Mouse (Mus musculus) embryonic facial prominence, embryonic 13.5 days (tissue): ENCODE data around the gene Amz1. TPM values are rescaled to one million over a fixed set of nuclear protein-coding genes. Genes with fewer than 3 reads are reported as not detected.

Experiments used
- ATAC-seq: fragments of 200-750 bp; cut with Nextera tagmentation; 2 replicates; pipeline ENCODE4 v1.8.0; 2017; ENCODE audit warnings: low read depth; ENCODE audit not compliant: insufficient number of reproducible peaks, insufficient read depth, low FRiP score, low TSS enrichment
- H3K27ac ChIP-seq: fragments of 300-500 bp; sonication (generic); 2 replicates; pipeline ENCODE4 v1.5.1; 2015; ENCODE audit warnings: moderate library complexity, mild to moderate bottlenecking, inconsistent platforms
- H3K27me3 ChIP-seq: fragments of 300-500 bp; sonication (generic); 2 replicates; pipeline ENCODE4 v1.6.1; 2015; ENCODE audit warnings: mild to moderate bottlenecking, inconsistent platforms
- H3K36me3 ChIP-seq: fragments of 300-500 bp; sonication (generic); 2 replicates; pipeline ENCODE4 v1.6.1; 2015; ENCODE audit warnings: mild to moderate bottlenecking, inconsistent platforms
- H3K4me1 ChIP-seq: fragments of 300-500 bp; sonication (generic); 2 replicates; pipeline ENCODE4 v1.6.1; 2015; ENCODE audit warnings: inconsistent platforms
- H3K4me2 ChIP-seq: fragments of 300-500 bp; sonication (generic); 2 replicates; pipeline ENCODE4 v1.6.1; 2015; ENCODE audit warnings: moderate library complexity, mild to moderate bottlenecking, inconsistent platforms
- H3K4me3 ChIP-seq: fragments of 300-500 bp; sonication (generic); 2 replicates; pipeline ENCODE4 v1.5.1; 2015; ENCODE audit warnings: mild to moderate bottlenecking, inconsistent platforms
- H3K9ac ChIP-seq: fragments of 300-500 bp; sonication (generic); 2 replicates; pipeline ENCODE4 v1.6.1; 2015; ENCODE audit warnings: mild to moderate bottlenecking, inconsistent platforms
- H3K9me3 ChIP-seq: fragments of 300-500 bp; sonication (generic); 2 replicates; pipeline ENCODE4 v1.6.1; 2016; ENCODE audit warnings: inconsistent platforms
- WGBS: fragments of 180-500 bp; shearing (Covaris S2); methylation state at CpG from one replicate; pipeline ENCODE4 v1.1.7; 2015; ENCODE audit warnings: mixed read lengths; 5-methylcytosine and 5-hydroxymethylcytosine counted together
- polyA plus RNA-seq: library from polyadenylated mRNA; unstranded; fragments of >200 nt; fragmentation: Nextera tagmentation; extraction: Ambion mirVana; gene quantifications from 2 replicates; pipeline ENCODE4 v1.2.1, GENCODE M21; 2015

The Amz1 gene
- polyA plus RNA-seq, 1 experiment from 2014 or later = 0.83 TPM

DNA sequence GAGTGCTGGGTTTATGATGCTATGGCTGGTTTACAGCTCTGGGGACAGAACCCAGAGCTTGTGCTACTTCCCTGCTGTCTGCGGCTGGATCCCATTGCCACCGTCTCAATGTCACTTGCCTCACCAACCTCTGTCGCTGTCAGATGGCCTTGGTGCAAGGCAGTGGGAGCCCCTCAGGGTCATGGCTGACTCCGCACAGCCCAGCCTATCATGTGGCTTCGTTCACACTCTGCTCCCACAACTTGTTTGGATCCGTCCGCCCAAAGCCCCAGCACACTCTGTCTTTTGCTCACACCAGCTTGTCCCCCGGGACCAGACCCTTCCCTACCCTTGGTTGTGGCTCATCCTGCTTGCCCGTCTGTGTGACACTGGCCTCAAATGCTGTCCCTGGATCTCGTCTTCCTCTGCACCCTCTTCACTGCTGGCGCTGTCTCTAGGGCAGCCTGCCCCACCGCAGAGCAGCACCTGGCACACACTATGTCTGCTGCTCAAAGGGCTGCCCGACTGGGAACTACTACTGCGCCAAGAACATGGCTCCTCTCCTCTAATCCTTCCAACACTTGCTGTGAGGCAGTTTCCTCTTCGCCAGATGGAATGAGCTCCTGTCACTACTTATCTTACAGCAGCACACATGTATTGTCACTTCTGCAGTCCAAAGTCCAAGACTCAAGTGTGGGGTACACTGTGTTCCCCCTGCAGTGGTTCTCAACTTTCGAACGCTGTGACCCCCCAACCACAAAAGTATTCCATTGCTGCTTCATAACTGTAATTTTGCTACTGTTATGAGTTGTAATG lies 3.2 kb downstream of the Amz1 start:
- H3K9me3 ChIP-seq = no peaks in the 10 kb centered on the region
- no peak overlapping the region for H3K4me3 ChIP-seq
- no peak overlapping the region for H3K9ac ChIP-seq
- no peak for ATAC-seq
- no peaks in the 10 kb centered on the region for H3K36me3 ChIP-seq
- WGBS = 81% methylated on average over 17 of the region's 17 CpGs
- no peak overlapping the region for H3K27ac ChIP-seq
- H3K4me2 ChIP-seq = no peak overlapping the region
- H3K27me3 ChIP-seq = no peaks in the 10 kb centered on the region
- no peaks in the 10 kb centered on the region for H3K4me1 ChIP-seq

DNA sequence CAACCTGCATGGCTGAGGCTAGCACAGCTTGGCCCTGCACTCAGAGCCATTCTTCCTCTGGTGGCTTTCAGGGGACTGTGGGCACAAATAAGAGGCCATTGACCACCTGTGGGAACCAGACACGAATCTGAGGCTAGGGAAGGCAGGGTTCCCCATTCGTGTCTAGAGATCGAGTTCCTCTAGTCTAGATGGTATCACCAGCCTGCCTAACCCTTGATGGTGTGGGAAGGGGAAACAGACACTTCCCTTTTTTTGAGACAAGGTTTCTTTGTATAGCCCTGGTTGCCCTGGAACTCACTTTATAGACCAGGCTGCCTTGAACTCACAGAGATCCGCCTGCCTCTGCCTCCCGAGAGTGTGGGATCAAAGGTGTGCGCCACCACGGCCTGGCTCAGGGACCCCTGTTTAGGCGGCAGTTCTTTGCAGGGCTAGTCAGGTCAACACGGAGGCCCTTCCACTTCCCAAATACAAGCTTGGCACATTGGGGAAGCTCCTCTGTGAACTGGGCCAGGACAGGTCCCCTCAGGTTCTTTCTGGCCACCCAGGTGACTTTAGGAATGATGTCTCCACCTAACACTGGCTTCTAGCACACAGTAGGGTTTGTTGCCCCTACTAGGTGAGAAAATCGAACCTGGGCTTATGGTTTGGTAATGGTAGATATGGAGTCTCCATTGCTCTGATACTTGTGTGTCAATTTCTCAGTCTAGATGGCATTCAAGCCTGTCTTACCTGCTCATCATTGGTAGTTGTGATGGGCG lies 7.3 kb downstream of the Amz1 start:
- WGBS = 85% methylated on average over 11 of the region's 11 CpGs
- H3K4me2 ChIP-seq = no peak overlapping the region
- no peak for ATAC-seq
- H3K4me3 ChIP-seq = no peak overlapping the region
- peaks cover 18% of the 10 kb centered on the region for H3K27me3 ChIP-seq
- H3K9me3 ChIP-seq = no peaks in the 10 kb centered on the region
- no peak overlapping the region for H3K27ac ChIP-seq
- H3K4me1 ChIP-seq = peaks cover 10% of the 10 kb centered on the region
- H3K36me3 ChIP-seq = no peaks in the 10 kb centered on the region
- no peak overlapping the region for H3K9ac ChIP-seq

DNA sequence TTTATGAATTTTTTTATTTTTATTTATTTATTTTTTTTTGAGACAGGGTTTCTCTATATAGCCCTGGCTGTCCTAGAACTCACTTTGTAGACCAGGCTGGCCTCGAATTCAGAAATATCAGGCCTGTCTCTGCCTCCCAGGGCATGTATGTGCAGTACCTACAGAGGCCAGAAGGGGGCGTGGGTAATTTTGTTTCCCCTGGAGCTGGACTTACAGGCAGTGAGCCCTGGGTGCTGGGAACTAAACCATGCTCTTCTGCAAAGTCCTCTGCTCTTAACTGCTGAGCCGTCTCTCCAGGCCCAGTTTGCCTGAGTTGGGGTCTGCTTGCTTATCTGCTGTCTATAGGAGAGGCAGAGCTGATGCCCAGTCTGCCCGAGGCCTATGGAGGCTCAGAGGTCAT lies 8.3 kb downstream of the Amz1 start:
- peaks cover 28% of the 10 kb centered on the region for H3K27me3 ChIP-seq
- H3K4me1 ChIP-seq = peaks cover 14% of the 10 kb centered on the region
- H3K9ac ChIP-seq = no peak overlapping the region
- H3K4me3 ChIP-seq = no peak overlapping the region
- ATAC-seq = no peak
- whole genome bisulfite sequencing = 60% methylated on average over 4 of the region's 4 CpGs
- no peak overlapping the region for H3K27ac ChIP-seq
- no peaks in the 10 kb centered on the region for H3K9me3 ChIP-seq
- no peaks in the 10 kb centered on the region for H3K36me3 ChIP-seq
- no peak overlapping the region for H3K4me2 ChIP-seq

DNA sequence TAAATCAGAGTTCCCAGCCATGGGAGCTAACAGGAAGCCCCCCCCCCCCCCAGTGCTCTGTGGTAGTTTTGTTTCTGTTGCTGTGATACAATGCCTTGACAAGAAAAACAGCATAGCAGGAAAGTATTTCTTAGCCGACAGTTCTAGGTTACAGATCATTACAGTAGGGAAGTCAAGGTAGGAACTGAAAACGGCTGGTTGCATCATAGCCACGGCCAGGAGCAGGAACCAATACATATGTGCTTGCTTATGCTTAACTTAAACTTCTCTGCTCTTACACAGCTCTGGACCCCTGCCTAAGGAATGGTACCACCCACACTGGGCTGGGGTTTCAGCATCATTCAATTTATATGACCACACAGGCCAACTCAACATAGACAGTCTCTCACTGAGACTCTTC lies 9.4 kb downstream of the Amz1 start:
- H3K27ac ChIP-seq = no peak overlapping the region
- H3K4me1 ChIP-seq = peaks cover 14% of the 10 kb centered on the region
- H3K4me2 ChIP-seq = no peak overlapping the region
- no peak overlapping the region for H3K9ac ChIP-seq
- no peak overlapping the region for H3K4me3 ChIP-seq
- H3K9me3 ChIP-seq = no peaks in the 10 kb centered on the region
- ATAC-seq = no peak
- no peaks in the 10 kb centered on the region for H3K36me3 ChIP-seq
- WGBS = 78% methylated on average over 3 of the region's 3 CpGs
- H3K27me3 ChIP-seq = peaks cover 34% of the 10 kb centered on the region

DNA sequence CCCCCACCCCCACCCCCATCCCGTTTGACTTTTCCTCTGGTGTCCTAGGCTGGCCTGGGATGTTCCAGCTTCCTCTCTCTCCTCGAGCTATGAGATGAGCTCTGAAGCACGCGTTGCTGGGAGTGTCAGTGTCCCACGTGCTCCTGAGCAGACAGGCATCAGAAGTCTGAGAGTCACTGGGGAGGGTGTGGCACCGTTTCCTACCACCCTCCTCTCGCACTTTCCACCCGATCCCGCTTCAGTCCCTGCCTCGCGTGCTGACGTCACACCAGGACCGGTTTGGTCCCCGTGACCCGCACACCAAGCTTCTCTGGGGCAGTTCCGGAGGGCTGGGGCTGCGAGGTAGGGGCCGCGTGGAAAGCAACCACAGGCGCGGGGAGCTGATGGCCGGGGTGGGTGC lies 11.4 kb downstream of the Amz1 start:
- H3K9ac ChIP-seq = peak overlapping the region; percentile 61
- peaks cover 34% of the 10 kb centered on the region for H3K27me3 ChIP-seq
- H3K36me3 ChIP-seq = no peaks in the 10 kb centered on the region
- peaks cover 14% of the 10 kb centered on the region for H3K4me1 ChIP-seq
- H3K9me3 ChIP-seq = no peaks in the 10 kb centered on the region
- H3K27ac ChIP-seq = no peak overlapping the region
- under 1% methylated on average over 22 of the region's 22 CpGs for WGBS
- peak overlapping the region; percentile 74 for H3K4me2 ChIP-seq
- H3K4me3 ChIP-seq = peak overlapping the region; percentile 40
- no peak for ATAC-seq

DNA sequence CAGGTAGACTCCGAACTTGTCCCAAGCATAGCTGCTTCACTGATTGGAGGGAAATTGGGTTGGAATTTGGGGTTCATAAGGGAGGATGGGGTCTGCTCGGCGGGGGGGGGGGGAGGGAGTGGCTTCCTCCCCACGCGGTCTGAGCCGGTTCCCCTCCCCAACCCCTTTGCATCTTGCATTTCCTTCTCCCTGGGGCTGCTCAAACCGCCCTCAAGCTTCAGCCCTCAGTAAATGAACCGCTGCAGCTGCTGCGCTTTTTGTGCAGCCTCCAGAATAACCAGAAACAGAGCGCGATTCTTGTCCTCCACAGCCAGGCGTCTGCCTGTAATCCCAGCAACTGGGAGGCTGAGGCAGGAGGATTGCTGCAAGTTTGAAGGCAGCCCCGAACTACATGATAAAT lies 12.2 kb downstream of the Amz1 start:
- H3K36me3 ChIP-seq = no peaks in the 10 kb centered on the region
- no peak for ATAC-seq
- no peaks in the 10 kb centered on the region for H3K9me3 ChIP-seq
- H3K4me2 ChIP-seq = peak overlapping the region; percentile 74
- peaks cover 34% of the 10 kb centered on the region for H3K27me3 ChIP-seq
- 16% methylated on average over 12 of the region's 13 CpGs for WGBS
- peaks cover 14% of the 10 kb centered on the region for H3K4me1 ChIP-seq
- H3K4me3 ChIP-seq = peak overlapping the region; percentile 40; the same call in 1 of the 2 replicates
- peak overlapping the region; percentile 61; the same call in 1 of the 2 replicates for H3K9ac ChIP-seq
- no peak overlapping the region for H3K27ac ChIP-seq

DNA sequence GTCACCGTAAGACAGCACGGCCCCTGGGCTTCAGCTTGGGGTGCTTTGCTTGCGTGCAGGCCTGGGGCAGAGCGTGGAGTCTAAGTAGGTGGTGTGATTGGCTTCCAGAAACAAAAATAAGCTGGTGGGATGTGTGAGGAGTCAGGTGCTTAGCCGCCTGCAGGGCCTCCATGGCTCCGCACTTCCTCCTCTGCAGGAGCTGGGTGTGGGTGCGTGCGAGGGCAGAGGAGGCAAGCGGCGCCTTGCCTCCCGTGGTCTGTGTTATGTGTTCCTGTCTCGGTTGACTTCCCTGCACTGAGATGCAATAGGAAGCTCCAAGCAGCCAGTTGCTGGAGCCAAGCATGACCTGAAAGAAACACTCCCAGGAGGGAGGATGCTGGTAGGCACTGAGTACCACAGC lies 15.9 kb downstream of the Amz1 start:
- ATAC-seq = no peak
- H3K4me2 ChIP-seq = no peak overlapping the region
- H3K4me1 ChIP-seq = peaks cover 14% of the 10 kb centered on the region

DNA sequence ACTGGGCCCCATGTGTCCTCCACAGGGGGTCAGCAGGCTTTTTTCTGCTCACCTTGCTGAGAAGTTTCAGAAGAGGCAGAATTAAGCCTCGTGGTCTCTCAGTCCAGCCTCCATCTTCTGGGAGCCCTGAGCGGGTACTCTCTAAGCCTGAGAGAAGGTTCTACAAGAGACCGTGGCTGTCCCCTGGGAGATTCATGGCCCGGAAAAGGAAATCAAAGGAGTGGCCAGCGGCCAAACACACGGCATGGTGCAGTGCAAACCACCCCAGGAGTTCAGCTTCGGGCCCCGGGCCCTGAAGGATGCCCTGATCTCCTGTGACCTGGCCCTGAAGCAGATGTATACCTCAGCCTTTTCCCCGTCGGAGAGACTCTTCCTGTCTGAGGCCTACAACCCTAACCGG lies 17.1 kb downstream of the Amz1 start:
- Histone ChIP-seq H3K9me3 (no peaks in the 10 kb centered on the region), H3K27me3 (peaks cover 18% of the 10 kb centered on the region), H3K36me3 (no peaks in the 10 kb centered on the region), H3K4me2 (no peak overlapping the region), H3K27ac (no peak overlapping the region), H3K4me3 (no peak overlapping the region), H3K9ac (no peak overlapping the region), H3K4me1 (peaks cover 5% of the 10 kb centered on the region)
- WGBS = 73% methylated on average over 11 of the region's 11 CpGs
- ATAC-seq = no peak

More for the DNA sequence above, 15.9 kb downstream of the Amz1 start:
- H3K9me3 ChIP-seq = no peaks in the 10 kb centered on the region
- H3K27ac ChIP-seq = no peak overlapping the region
- H3K36me3 ChIP-seq = no peaks in the 10 kb centered on the region
- peaks cover 30% of the 10 kb centered on the region for H3K27me3 ChIP-seq
- WGBS = 78% methylated on average over 12 of the region's 12 CpGs
- no peak overlapping the region for H3K4me3 ChIP-seq
- H3K9ac ChIP-seq = no peak overlapping the region

DNA sequence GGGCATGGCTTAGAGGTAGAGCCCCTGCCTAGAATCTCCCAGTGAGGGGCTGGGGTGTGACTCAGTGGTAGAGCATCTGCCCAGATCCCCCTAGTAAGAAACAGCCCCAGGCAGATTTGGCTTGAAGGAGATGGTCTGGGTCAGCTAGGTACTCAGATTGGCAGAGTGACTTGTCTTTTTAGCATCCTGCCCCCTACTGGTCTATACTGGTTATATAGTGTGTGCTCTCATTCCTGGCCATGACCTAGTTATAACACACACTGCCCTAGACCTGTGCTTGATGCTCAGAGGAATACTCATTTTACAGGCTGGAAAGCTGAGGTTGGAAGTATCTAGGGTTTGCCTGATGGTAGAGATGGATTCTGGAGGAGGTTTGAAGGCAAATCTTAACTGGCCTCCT lies 17.9 kb downstream of the Amz1 start:
- H3K9me3 ChIP-seq = no peaks in the 10 kb centered on the region
- peaks cover 9% of the 10 kb centered on the region for H3K27me3 ChIP-seq
- H3K4me2 ChIP-seq = no peak overlapping the region
- peaks cover 3% of the 10 kb centered on the region; the same call in 1 of the 2 replicates for H3K4me1 ChIP-seq
- no peak overlapping the region for H3K9ac ChIP-seq
- no peak for ATAC-seq
- no peaks in the 10 kb centered on the region for H3K36me3 ChIP-seq
- no peak overlapping the region for H3K4me3 ChIP-seq
- H3K27ac ChIP-seq = no peak overlapping the region

DNA sequence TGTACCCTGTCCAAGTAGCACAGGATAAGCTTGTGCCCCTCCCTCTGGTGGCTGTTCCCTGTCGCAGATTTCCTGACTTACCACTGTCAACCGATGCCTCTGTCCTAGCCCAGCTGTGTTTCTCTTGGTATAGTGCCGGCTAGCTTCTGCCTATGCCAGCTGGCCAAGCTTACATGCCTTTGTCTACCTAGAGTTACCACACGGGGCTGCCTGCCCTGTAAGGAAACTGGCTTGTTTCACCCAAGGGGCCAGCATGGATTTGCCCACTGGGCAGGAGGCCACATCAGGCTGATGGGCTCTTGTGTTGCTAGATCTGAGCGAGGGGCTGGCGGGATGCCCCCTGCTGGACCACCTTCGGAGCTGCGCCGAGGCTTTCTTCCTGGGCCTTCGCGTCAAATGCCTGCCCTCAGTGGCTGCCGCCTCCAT lies 19.8 kb downstream of the Amz1 start:
- peaks cover 3% of the 10 kb centered on the region for H3K4me1 ChIP-seq
- no peaks in the 10 kb centered on the region for H3K36me3 ChIP-seq
- H3K9ac ChIP-seq = no peak overlapping the region
- ATAC-seq = no peak
- H3K9me3 ChIP-seq = no peaks in the 10 kb centered on the region
- no peaks in the 10 kb centered on the region; the same call in 1 of the 2 replicates for H3K27me3 ChIP-seq
- H3K4me2 ChIP-seq = no peak overlapping the region
- no peak overlapping the region for H3K4me3 ChIP-seq
- WGBS = 26% methylated on average over 12 of the region's 12 CpGs
- no peak overlapping the region for H3K27ac ChIP-seq

DNA sequence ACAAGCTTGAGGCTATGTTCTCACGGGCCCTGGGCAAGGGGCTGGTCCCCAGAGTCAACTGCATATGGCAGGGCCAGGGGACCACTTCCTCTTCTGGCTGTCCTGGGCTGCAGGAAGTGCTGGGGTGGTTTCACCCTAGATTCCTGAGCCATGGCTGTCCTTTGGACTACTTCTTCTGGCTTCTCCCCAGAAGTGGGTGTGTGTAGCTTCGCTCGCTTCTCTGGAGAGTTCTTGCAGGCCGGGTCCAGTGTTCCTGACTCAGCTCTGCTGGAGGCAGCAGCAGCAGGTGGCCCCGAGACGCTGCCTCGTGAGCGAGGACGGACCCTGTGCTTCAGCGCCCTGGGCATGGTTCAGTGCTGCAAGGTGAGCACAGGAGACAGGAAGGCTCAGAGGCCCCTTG lies 24.5 kb downstream of the Amz1 start:
- peaks cover 12% of the 10 kb centered on the region for H3K4me1 ChIP-seq
- no peaks in the 10 kb centered on the region; the same call in 1 of the 2 replicates for H3K27me3 ChIP-seq
- H3K9me3 ChIP-seq = peaks cover 4% of the 10 kb centered on the region
- H3K27ac ChIP-seq = 0 out of 2 replicates have a peak overlapping the region, but pooled peaks have one; percentile 11
- no peak overlapping the region for H3K4me3 ChIP-seq
- ATAC-seq = no peak
- 80% methylated on average over 10 of the region's 10 CpGs for WGBS
- no peaks in the 10 kb centered on the region for H3K36me3 ChIP-seq
- H3K9ac ChIP-seq = no peak overlapping the region
- H3K4me2 ChIP-seq = no peak overlapping the region
